Mouse (Mus musculus) kidney, postnatal 25 days (tissue): ENCODE measurements at regions not wholly inside any gene's neighbourhood (a gene's known extent, or its start where the extent isn't known, plus 50 kb on each side); places are given as distances from the start of the nearest gene placed in this dataset.

Experiments
- DNase-seq, 2 experiments: peaks; one replicate each; pipeline ENCODE4 v3.0.0; 2021; ENCODE audit warnings: mixed read lengths in 2 of 2

DNA sequence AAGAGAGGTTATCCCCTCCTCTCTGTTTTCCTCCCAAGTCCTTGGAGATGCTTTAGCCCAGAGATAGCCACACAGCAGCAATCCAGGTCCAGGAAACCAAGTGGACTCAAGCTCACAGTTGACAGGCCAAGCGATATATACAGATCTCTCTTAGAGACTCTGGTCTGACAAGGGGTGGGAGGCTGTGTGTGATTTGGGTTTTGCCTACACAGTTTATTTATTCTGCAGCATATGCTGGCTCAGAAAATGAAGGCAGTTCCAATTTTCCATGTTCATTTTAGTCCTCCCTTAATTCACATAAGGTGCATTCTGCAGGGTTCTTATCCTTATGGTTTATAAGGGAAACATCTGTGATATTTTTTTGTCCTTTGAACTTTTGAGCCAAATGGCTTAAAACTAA lies 595.0 kb upstream of the Apob start:
- no peak for DNase-seq

DNA sequence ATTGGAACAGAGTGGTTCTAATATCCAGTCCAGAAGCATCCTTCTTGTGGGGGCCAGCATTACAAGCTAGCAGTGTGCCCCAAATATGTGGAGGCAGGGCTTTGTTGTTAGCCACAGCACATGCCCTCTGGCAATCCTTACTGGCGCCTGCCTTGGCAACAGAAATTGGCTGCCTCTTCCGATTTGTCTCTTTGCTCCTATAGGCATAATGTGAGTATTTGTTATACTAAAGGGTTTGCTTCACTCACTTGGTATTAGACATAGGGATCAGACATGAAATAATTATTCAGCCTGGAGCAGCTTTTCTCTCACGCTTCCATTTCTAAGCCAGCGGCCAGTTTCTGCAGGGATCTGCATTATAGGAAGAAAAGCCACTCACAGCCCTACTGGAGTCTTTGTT lies 573.6 kb upstream of the Apob start:
- no peak for DNase-seq

DNA sequence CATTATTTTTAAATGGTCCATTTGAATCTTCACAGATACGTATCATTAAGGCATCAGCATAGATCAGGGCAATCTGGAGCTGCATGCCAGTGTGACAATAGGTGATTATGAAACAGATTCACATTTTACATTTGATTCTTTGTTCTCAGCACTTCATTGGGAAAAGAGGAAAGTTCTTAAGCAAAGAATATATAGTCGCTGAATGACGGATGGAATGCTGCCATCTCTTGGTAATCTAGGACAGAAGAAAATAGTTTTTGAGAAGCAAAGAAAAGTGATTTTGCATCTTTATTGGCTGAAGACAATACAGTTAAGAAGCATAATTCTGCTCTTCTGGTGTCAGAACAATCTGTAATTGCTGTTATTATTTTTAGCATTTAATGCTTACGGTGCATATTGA lies 565.6 kb upstream of the Apob start:
- DNase-seq, result no peak

DNA sequence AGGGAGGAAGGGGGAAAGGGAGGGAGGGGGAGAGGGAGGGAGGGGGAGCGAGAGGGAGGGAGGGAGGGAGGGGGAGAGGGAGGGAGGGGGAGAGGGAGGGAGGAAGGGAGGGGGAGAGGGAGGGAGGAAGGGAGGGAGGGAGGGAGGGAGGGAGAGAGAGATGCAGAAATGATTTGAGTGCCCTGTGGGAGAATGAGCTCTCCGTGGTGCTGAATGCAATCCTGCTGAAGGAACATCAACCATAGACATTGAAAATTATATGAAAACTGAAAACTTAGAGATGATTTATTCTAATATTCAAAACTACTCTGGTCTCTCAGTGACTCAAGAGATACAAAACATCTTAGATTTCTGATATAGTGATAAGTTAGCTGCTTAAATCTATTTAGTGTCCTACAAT lies 557.2 kb upstream of the Apob start:
- no peak for DNase-seq

DNA sequence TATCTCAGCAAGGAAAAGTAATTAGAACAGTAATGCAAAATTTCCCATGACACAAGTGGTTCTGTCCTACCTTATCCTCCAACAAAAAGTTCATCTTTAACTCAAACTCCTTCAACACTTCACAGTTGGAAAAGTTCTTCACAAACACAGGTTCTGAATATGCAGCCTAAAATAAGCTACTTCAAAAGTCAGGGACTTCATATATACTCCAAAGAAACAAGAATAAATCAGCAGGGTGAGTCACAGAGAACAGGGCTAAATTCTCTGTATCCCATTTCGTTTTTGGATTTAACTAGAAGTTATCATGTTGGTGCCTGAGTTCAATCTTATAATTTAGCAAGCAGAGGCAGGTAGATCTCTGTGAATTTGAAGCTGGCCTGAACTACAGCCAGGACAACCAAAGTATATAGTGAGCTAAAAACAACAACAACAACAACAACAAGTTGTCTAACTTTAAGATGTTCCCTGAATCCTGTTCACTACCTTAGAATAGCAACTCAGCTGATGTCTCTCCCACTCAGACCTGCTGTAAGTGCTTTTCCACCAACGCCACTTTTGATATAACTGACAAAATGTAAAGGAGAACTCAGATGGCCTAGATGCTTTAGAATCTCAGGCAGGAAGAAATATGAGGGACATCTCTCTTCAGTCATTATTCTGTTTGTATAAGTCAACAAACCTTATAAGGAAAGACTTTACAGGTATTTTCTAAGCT lies 555.5 kb upstream of the Apob start:
- DNase-seq, result no peak

DNA sequence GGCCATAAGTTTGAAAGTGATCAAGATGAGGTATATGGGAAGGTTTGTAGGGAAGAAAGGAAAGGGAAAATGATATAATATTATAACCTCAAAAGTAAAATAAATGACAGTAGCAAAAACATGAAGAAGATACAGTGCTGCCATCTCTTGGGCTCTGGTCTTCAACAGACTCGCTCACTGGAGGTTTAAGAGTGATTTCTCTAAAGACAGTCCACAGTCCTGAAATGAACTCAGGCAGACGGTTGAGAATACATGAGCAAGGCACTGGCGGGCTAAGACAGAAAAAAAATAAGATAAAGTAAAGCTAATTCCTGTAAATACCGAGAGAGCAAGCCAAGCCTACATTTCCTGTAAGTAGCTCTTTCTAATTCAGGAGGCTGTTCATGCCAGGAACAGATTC lies 546.5 kb upstream of the Apob start:
- DNase-seq, result no peak

DNA sequence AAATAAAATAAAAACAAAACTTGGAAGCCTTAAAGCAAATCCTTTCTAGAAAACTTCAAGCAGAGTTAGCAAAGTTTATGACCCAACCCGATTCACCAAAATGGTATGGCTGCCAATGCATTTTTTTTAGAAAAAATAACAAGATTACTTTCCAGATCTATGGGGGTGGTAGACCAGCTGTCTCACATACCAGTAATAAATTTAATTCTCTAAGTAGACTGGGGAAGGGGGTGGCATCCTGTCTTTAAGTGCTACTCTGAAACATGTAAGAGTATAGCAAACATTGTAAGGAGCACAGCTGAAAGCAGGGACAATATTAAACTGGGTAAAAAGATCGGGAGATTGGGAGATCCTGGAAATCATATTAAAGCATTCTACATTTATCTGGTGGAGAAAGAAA lies 532.2 kb upstream of the Apob start:
- no peak for DNase-seq

DNA sequence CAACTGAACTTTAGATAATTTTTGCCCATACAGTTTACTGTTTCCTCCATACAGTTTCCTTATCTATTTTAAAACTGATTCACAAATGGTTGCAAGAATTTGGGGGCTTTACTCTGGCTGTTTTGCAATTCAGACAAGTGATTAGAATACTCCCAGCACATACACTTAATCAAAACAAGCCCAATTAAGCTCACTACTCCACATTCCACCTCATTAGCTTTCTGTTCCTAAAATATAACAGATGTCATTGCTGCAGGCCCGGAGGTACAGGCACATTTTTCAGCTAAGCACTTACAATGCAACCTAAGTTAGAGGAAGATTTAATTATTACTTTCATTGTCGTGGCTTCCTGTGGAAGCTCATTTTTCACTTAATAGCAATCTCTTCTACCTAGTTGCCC lies 526.9 kb upstream of the Apob start:
- no peak for DNase-seq

DNA sequence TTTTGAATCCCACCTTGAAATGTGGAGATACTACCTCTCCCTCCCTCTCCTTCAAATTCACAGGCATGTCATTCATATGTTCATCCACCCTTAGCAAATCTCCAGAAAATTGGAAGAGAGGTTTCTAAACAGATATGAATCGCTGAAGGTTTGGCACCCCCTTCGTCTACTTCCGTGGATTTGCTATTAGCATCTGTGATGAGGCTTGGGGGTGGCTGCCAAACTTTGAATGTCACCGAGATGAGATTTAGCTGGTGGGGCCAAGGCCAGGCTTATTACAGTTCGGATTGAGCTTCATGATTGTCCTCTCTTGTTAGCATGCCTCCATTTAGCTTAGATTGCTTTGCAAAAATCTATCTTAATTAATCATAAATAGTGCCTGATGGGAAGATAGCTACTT lies 520.4 kb upstream of the Apob start:
- no peak for DNase-seq

DNA sequence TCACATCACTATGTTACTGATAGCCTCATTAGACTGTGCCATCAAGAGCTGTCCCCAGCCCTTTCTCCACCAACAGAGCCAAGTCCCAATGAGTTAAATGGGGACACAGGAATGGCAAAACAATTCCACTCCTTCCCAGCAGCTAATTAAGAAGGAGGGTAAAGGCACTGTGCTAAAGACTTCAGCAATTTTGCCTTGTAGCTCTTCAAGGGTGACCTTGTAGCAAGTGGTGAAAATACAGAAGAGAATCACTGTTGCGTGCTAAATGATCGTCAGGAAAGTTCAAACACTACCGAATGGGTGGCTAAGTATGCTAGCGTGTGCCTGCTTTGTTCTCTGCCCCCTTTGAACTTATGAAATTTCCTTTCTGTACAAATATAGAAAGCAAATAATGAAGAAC lies 519.9 kb upstream of the Apob start:
- no peak for DNase-seq

DNA sequence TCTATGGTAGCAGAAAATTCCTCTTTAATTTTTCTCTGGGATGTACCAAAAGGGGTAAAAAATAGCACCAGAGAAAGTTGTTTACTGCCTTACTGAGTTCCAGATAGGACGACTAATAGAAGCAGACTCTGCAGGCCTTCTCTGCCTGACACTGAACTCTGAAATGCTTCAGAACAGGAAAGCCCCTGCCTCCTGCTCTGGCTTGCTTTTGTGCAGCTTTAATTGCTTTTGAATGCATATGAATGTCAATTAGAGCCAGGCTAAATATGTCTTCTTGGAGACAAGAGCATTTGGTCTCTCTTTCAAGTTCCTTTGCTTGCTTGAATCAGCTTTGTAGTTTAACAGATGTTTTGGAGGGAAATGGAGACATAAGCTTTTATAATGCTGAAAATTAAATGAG lies 512.5 kb upstream of the Apob start:
- DNase-seq, result no peak

DNA sequence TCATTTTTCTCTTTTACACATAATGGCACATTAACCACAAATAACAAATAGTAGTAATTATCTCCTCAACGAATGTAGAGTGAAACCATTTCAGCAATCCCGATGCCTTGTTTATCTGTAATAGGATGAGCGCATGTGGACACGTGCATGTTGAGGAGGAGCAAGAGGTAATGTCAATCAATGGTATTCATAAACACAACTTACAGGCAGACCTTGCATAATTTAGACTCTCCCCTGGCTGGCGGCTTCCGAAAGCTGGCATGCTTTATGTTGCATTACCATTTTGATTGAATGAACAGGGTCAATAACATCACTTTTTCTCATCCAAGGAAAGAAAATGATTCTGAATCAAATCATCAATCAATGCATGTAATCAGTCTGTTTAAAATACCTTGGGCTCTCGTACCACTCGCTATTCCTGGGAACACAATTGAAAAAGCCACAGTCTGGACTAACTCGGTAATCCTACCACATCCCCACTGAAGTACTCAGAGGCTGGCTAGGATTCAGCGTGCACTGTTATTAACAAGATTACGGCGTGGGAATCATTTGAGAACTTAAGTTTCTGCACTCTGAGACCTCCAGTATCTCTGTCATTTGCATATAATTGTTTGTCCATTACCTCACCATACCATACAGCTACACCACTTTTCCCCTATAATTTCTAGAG lies 464.7 kb upstream of the Apob start:
- no peak for DNase-seq

DNA sequence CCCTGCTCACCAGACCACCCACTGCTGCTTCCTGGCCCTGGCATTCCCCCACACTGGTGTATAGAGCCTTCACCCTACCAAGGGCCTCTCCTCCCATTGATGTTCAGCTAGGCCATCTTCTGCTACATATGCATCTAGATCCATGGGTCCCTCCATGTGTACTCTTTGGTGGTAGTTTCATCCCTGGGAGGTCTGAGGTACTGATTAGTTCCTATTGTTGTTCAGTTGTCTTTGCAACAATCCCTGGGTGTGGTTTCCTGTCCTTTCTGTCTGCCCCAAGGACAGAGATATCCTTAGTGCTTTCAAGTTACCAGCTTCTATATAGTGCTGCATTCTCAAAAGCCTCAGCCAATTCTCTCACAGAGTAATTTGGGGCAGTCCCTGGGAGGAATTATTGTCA lies 440.1 kb upstream of the Apob start:
- DNase-seq, result no peak

DNA sequence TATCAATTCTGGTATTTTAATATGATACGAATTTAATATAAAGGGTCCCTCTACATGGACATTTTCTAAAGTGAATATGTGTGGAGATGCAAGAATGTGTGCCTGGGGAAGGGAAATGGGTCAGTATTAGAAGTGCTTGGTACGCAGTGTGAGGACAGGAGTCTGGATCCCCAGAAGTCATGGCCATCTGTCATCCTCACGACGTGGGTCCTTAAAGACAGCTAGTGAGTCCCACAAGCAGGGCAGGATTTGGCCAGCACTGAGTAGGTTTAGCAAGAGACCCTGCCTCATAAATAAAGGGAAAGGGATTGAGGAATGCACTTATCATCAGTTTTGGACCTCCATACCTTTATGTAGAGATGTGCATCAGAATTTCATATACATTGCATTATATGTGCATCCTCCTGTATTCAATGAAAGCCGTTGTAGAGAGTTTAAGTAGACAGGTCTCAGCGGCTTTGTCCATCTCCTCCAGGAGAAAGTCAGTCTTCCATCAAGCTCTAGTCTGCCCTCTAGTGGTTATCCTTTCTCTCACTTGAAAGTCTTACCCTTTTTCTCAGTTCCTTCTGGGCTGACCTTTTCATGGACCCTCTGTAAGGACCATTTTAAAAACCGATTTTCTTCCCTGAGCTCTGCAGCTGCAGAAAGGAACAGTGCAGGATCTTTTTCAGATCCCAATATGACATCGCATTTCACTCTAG lies 434.0 kb upstream of the Apob start:
- no peak for DNase-seq

DNA sequence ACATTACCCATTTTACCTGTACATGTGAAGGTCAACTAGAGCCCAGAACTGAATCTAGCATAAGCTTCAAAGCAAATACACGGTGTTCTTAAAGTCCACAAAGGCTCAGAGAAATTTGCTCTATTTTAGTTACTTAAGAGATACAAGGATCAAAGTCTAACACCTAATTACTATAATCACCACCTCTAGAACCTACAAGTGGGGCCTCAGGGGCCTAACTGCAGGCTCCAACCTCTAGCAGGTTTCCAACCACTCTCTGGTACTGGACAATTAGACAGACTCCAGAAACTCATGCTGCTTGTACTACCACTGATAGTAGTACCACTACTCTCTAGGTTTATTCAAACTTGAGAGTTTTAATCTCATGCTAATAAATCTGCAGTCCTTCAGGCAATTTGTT lies 428.7 kb upstream of the Apob start:
- DNase-seq, result no peak

DNA sequence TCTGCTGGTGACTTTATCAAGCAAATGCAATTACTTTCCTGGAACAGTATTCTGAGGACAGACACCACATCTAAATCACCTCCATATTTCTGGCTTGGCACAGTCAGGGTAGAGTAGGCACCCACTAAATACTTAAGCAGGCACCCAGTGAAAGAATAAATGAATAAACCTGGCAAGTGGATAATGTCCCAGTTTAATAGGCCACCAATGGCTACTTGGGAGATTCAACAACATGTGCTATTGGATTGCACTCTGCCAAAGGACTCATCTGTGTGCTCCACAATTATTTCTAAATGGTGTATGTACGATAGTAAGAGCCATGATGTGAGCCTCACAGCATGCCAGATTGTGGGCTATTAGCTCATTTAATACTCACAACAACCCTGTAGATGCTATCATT lies 417.2 kb upstream of the Apob start:
- no peak for DNase-seq

DNA sequence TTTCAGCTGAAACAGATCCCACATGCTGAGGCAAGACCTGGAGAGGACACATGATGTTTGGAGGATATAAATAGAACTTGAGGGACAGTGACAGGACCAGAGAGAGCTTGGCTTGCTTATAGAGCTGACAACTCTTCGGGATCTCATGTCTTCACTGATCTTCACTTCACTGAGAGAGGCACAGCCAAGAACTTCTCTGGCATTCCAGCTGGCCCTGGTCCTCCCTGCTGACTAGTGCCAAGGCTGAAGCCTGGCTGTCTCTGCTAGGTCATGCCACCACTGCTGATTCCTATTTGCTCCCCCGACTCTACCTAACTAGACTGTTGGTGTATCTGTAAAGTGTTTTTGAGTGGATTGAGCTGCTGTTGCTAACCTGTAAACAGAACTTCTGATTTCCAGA lies 401.4 kb upstream of the Apob start:
- DNase-seq, result no peak

DNA sequence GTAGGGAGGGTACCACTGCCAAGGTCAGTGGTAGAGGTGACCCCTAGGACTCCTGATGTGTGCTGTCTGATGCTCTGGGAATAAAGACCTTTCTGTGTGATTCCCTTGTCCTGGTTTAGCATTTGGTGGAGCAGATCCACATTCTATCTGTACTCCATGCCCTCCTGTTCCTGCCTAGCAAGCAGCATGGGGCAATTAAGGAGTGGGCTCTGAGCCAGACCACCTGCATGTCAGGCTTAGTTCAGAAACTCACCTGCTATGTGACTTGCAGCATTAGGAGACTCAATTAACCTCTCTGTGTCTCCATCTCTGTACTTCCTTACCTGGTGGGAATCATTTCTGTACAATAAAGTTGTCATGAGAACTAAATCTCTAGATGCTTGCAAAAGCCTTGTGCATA lies 389.9 kb upstream of the Apob start:
- DNase-seq, result no peak

DNA sequence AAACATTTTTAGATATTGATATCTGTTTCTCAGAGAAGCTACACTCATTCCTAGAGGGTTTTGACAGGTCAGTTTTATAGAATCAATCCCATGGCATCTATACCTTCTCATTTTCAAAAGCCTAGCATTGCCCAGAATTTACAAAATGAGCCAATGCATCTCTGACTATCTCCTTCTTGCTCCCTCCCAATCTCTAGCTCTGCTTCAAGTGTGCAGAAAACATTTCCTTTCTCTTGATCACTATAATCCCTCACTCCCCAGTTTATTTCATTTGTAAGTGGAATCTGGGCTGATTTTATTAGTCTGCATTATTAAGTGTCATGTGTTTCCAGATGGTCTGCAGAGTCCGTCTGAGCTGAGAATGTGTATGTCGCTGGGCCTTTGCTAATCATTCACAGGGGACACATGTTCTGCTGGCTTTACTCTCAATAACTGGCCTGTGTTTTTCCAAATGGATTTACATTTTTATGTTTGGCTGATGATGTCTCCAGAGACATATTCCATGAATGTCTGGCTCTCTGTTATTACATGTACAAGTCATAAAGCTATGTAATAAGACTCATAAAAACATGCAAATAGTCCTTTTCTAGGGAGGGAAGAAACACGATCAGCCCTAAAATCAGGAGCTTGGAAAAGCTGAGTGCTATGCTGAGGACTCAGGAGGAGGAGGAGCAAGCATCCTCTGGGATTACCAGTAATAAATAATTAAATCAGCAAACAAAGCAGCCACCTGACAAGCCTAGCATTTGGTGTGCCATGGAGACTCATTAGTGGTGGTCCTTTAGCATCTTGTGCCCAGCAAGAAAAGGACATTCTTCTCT lies 366.0 kb upstream of the Apob start:
- no peak for DNase-seq

DNA sequence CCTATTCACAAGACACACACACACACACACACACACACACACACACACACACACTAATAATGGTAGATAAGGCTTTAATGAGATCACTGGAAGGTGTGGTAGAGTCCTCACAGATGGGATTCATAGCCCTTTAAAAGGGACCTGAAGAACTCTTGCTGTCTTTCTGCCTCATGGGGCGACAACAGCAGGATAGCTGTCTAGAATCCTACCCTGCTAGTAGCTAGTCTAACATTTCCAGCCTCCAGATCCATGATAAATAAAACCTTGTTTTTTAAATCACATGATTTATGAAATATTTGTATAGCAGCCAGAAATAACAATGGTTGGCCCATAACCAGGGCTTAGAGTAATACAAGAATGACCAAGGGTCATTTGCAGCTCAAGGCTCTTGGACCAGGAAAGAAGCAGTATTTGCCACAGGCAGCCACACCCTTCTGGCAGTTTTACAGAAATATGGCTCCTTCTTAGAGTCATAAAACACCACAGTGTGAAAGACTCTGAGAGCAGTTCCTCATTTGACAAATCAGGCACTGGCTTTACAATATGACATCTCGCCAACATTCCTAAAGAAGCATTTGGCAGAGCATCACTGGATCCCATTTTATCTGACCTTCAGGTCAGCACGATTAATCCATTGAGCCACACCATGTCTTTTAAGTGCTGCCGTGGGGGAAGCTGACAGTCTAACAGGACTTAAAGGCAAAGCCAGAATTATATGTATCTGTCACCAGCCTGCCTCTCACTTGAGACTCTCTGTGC lies 340.9 kb upstream of the Apob start:
- peak in 1 of 2 experiments; percentile 2 for DNase-seq

DNA sequence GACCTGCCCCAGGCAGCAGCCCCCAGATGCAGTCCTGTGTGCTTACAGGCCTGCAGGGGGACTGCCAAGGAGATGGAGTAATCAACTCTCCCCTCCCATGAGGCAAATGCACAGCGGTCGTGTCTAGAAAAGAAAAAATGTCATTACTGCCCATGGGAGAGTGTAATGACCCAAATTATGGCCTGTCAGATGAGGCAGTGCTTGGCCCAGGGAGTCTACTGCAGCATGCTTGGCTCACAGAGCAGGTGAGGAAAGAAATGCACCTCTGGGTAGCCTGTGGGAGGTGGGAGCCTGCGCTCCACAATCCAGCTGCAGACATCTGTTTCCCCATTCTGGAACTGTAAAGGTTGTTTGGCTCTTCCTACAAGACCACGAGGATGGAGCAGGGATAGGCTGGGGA lies 339.8 kb upstream of the Apob start:
- DNase-seq, result peak in 1 of 2 experiments; percentile 32

DNA sequence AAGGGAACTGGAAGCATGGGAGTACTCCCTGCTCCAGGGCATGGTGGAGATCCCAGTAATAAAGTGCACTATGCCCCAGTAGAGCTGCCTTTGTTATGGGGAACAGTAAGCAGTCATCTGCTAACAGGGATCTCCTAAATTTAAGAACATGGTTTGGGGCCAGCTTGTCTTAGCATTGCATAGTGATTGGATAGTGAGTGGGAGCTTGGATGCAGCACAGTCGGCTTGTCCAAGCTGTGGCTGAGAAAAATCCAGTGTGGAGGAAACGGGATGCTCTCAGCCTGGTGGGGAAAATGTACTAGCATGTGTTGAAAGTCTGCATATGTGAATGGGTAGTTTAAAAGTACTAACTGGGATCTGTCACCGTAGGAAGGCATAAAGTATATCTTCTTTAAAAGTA lies 326.6 kb upstream of the Apob start:
- no peak for DNase-seq

DNA sequence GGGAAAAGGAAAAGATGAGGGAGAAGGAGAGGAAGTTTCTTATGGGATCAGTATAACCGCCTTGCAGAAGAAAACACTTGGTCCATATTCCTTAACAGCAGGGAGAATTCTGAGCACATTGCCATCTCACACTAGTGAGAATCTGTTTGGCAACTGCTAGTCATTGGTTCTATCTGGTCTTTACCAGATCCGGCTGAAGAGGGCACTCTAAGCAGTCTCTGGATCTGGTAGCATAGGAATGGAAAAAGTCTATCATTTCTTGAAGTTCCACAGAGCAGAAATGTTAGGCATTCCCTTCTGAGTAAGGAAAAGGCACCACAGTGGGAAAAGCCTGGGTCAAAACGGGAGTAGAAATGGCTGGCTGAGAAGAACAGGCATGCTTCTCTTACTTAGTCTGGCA lies 315.4 kb upstream of the Apob start:
- no peak for DNase-seq
